Mouse (Mus musculus) MEL-GATA-1-ER (cell line): ENCODE measurements around the gene Cbfa2t2.
"Not testable (repeated sequence)": the region's sequence is repeated elsewhere in the genome, so short reads cannot be mapped to it uniquely, and the experiment has no call there.

Experiments
- DNase-seq: peaks from one replicate; pipeline ENCODE4 v3.0.0-alpha.2; 2012; ENCODE audit warnings: low read depth; ENCODE audit errors: extremely low read depth

Gene Cbfa2t2

DNA sequence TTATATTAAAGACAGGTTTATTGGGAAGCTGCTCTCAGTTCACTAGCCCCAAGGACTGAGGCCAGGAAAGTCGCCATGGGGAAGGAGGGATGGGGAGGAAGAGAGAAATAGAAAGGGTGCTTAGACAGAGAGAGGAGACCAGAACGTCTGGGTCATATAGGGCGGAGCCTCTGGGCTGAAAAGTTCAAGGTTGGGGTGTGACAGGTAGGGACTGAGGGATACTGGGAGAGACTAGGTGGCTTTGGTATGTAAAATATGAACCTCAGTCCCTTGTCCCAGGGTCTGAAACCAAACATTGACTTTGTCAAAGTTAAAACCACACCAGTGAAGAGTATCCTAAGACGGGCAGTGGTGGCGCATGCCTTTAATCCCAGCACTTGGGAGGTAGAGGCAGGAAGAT, 30.9 kb downstream of the Cbfa2t2 start:
- DNase-seq, result no peak

DNA sequence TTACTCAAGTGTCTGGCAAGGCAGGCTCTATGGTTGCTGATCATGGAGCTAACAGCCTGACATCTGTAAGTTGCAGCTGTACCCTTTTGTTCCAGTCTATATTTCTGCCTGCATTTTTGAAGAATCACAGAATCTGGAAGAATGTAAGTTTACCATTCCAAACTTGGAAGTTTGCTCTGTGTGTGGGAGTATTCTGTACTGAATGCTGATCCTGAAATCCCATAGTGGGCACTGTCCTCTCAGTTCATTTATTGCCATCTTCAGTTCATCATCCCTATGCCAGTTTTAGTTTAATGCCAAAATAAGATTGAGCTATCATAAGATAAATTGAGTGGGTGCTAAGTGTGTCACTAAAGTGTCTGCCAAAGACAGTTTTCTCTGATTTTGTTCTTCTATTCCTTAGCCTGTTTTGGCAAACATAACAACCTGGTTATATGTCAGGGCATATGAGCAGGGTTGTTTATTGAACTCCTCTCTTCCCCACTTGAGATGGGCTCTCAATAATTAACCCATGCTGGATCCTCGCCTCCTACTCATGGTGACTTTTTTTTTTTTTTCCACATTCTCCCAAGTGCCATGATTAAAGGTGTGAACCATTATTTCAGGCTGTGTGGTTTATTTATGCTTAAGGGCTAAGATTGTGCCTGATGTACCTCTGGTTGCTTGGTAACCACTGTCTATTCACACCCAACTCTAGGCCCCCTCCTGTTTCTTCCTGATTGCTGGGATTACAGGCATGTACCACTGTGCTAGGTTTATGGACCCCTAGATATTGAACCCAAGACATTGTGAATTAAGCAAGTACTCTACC, 38.2 kb downstream of the Cbfa2t2 start:
- DNase-seq, result no peak

DNA sequence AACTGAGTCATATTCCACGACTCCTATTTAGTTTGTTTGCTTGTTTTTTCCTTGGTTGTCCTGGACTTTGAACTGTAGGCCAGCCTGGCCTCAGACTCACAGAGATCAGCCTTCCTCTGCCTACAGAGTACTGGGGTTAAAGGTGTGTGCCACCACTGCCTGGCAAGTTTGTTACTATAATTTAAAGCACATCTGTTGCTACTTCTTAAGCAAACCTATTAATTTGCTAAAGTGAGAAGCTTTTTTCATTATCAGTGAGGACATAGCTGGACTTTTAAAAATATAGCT, 38.7 kb downstream of the Cbfa2t2 start:
- DNase-seq, result no peak

DNA sequence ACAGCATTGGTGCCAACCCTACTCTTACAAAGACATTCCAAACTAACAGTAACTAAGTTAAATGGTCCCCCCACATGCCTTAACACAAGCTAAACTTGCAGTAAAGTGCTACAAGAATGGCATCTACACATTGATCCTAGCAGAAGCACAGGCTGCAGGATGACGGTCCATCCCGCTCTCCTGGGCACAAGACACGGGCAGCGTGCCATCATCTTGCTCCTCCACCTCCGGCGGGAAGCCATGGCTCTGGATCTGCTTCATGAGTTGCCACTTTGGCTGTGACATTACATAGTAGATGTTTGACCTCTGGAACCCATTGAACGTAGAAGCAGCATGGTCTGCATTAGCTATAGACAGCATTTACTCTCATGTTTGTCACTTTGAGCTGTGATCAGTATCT, 39.6 kb downstream of the Cbfa2t2 start:
- DNase-seq, result no peak

DNA sequence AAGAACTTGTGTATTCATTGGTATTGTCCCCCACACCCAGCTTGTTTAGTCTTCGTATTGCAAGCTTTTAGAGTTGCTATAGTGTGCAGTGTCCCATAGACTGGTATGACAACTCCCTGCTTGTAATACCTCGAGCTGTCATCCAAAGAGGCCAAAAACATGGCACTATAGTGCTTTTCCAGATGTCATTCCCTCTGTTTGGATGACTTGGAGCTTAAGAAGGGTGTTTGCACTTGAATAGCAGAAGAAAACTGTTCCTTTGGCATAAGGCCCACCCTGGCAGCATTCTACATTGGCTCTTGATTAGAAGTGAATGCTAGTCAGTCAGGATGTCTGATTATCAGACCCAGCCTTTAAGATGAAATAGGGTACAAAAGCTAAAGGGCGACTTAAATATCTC, 40.7 kb downstream of the Cbfa2t2 start:
- DNase-seq, result no peak

DNA sequence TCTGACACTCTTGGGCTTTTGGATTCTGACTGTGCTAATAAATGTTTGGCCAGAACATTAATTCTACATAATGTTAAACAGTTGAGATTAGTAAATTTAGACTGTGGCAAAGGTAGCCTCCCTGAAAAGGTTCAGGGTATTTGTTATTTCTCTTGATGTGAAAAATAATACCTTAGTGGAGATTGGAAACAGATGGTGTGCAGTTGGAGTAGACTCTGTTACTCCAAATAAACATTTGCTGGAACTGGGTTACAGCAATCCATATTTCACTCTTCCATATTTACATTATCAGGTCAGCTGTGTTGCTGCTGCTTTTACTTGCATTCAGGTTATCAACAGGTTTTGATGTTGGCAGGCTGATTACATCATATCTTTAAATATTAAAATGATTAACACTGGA, 55.5 kb downstream of the Cbfa2t2 start:
- DNase-seq, result no peak

DNA sequence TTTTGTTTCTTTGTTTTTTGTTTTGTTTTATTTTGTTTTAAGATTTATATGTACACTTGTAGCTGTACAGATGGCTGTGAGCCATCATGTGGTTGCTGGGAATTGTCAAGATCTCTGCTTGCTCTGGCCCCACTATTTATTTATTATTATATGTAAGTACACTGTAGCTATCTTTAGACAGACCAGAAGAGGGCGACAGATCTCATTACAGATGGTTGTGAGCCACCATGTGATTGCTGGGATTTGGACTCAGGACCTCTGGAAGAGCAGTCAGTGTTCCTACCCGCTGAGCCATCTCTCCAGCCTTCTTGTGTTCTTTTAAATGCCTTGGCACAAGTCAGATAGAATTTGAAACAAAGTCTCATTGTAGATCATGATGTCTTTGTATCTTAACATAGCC, 57.3 kb downstream of the Cbfa2t2 start:
- DNase-seq, result not testable (repeated sequence)

DNA sequence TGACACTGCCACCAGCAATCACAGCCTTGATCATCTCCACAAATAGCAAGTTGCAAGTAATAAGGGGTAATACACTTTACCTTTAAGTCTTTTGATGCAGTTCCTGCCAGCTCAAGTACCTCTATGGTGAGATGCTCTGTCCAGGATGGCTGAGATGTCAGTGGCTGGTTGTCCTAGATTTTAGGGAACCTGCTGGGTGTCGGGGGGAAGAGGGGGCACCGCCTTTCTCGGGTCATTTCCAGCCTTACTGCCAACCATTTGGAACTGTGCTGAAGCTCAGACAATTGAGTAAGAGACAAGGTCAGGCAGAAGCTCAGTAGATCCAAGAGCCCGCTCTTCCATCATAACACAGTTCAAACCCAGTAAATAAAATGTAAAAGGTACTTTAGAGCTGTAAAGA, 58.7 kb downstream of the Cbfa2t2 start:
- no peak for DNase-seq

DNA sequence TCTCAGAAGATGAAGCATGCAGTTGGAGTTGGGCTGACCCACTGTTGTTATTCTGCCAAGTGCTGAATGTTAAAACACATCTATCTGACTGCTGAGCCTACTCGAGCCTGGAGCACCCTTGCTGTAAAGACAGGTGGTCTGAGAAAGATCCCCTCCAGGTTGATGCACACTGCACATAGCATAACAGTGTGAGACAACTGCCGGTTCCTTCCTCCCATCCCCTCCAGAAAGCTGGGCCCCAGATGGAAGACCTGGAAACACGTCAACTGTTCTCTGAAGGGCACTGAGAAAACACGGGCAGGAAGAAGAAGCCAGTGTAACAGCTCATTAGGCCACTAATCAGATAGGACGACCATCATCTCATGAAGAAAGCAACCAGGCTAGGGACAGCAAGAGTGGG, 62.3 kb downstream of the Cbfa2t2 start:
- no peak for DNase-seq

DNA sequence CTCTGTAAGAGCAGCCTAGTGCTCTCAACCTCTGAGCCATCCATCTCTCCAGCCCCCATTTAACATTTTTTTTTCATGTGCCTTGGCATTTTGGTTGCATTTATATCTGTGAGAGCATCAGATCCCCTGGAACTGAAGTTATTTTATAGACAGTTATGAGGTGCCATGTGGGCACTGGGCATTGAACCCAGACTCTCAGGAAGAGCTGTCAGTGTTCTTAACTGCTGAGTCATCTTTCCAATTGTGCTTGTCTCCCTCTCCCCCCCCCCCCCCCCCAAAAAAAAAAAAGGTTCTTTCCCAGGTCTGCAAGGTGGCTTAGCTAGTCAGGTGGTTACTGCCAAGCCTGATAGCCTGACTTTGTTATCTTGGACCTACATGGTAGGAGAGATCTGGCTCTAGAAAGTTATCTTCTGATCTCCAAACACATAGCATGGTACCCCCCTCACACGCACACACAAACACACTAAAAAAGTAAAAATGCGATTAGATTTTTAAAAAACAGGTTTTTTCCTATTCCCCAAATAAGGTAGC, 63.5 kb downstream of the Cbfa2t2 start:
- DNase-seq, result no peak

DNA sequence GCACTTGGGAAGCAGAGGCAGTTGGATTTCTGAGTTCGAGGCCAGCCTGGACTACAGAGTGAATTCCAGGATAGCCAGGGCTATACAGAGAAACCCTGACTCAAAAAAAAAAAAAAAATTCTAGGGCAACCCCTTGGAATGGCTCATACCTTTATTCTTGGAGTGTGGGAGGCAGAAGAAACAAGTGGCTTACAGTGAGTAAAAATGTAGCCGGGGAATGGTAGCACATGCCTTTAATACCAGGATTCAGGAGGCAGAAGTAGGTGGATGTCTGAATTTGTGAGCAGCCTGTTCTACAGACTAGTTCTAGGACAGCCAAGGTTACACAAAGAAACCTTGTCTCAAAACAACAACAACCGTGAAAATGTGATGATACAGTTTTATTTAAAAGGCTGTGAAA, 64.5 kb downstream of the Cbfa2t2 start:
- DNase-seq, result no peak

DNA sequence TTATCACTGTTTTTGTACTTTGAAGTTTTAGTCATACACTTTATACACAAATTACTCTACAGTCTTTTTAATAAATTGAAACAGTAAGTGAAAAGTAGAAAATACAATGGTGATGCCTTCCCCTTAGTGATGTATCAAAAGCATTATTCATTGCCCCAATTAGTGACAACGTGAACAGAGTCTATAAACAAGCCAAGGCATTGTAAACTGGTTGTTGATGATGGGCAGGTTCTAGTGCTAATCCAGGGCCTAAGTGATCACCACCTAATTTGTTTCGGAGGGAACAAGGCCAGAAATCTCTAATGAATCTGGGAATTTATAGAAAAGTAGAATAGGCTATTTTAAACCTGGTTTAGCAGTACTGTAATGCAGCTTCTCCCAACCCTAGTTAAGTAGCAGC, 70.8 kb downstream of the Cbfa2t2 start:
- no peak for DNase-seq

DNA sequence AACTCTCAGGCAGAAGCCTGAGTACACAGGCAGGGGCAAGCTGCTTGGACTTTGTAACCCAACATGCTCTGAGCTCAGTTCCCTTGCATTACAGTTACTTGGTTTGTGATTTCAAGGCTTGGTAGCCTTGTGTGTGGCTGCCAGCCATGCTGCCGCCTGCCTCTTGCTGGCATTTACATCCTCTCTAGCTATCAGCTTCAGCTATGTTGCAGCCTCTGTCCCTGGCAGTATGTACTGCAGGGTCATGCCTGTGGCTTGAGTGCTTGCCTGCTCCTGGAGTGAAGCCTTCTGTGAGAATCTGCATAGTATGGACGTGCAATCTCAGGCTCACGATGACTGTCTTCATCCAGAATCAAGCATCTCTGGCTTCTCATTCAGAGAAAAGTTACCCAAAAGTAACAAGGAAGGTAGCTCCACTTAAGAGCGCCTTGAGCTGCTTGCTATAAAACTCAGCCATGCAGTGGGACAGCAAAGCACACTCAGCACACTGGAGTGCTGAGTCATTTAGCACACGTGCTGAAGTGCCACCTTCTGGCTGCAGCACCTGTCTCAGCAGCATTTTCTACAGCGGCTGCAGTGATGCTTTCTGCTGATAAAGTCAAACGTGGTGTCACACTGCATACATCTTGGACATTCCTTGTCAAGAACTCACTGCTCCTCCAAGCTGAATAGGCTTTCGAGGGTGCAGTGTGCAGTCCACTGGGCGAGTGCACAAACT, 71.4 kb downstream of the Cbfa2t2 start:
- no peak for DNase-seq

DNA sequence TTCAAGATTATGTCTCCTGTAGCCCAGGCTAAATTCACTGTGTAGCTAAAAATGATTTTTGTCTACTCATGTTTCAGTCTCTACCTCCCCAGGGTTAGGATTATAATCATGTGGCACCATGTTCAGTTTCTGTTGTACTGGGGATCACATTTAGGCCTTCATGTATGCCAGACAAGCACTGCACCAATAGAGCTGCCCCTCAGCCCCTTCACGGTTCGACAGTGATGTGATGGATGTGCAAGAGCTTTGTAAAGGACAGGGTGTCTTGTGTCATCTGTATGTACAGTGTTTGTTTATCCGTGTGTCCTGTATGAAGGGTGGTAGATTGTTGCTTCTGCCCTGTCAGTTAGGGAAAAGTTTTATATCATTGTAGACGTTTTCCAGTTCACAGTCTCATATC, 72.2 kb downstream of the Cbfa2t2 start:
- no peak for DNase-seq

DNA sequence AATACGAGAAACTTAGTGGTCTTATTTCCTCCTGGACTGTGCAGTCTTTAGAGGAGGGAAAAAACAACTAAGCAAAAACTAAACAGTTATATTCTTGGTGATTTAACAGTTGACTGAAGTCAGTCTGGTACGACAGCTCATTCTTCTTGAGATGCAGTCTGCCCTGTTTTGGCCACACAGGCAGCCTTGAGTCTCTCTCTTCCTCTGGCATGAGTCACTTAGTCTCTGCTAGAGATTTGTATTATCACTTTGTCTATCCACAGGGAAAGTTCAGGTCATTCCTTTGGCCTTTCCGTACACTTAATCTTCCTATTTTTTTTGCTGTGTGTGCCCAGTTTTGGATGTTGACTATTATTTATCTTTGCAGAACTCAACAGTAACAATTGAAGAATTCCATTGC, 73.9 kb downstream of the Cbfa2t2 start:
- no peak for DNase-seq

DNA sequence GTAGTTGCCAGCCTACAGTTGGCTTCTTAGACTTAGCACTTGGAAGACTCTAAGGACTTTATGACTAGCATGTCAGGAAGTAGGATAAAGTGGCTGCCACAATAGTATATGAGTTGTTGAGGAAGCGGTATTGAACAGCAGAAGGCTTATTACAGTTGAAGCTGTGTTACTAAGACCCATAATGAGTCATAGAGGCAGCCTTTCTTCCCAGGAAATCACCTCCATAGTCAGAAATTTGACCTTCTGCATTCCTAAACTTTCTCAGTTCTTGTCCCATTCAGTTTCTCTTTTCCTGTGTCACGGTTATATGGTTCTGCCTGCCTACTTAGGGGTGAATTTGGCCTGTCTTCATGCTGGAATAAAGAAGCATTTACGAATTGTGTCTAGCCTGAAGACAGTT, 80.7 kb downstream of the Cbfa2t2 start:
- DNase-seq, result no peak

DNA sequence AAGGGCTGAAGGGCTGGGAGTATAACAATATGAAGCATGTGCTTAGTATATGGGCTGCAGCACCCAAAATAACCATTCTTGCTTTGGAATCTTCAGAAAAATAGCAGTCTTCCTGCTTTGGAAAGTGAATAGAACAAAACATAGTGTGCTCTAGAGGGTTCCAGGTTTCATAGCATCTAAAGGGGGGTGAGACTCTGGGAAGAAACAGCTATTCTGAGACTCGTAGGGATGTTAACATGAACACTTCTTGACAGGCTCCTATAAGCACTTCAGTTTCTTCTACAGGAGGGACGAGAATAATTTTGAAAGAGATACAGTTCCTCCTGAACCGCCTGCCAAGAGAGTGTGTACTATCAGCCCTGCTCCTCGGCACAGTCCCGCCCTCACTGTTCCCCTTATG, 81.1 kb downstream of the Cbfa2t2 start:
- no peak for DNase-seq

DNA sequence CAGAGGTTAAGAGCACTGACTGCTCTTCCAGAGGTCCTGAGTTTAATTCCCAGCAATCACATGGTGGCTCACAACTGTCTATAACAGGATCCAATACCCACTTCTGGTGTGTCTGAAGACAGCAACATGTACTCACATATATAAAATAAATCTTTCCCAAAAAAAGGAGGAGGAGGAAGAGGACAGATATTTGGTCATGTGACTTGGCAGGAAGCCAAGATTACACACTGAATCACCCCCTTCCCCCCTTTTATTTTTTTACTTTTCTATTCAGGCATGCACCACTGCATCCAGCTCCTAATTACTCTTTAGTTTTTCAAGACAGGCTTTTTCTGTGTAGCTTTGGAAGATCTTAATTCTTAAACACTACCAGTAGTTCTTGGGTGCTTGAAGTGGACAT, 85.2 kb downstream of the Cbfa2t2 start:
- DNase-seq, result no peak

DNA sequence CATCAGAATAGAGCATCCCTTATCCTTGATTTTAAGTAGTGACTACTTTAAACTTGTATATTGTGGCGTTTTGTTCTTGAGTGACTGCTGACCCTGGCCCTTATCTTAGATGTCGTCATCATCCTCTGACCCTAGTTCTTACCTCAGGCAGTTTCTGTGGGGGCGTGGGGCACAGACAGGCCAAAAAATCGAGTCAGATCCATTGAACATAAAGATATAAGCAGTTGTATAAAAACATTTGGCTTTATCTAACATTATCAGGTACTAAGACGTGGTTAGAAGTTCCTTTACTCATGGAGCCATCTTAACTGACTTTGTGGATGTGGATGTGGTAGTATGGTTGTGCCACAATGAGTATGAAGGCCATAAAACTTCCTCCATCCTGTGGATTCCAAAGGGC, 86.1 kb downstream of the Cbfa2t2 start:
- DNase-seq, result no peak

DNA sequence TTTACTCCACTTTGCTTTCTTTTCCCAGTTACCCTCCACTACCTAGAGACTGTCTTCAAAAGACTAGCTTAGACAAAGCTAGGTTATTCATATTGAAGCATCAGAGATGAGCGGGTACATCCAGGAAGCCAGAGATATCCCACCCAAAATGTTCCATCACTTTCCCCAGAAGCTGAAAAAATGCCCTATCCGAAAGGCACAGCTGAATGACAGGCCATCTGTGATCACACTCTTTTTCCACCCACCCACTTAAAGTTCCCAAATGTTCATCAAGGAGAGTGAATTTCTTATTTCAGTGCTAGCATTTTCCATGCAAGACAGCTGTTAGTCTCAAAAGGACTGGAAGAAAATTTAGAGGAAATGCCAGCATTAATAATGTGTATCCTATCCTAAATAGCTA, 89.0 kb downstream of the Cbfa2t2 start:
- no peak for DNase-seq

DNA sequence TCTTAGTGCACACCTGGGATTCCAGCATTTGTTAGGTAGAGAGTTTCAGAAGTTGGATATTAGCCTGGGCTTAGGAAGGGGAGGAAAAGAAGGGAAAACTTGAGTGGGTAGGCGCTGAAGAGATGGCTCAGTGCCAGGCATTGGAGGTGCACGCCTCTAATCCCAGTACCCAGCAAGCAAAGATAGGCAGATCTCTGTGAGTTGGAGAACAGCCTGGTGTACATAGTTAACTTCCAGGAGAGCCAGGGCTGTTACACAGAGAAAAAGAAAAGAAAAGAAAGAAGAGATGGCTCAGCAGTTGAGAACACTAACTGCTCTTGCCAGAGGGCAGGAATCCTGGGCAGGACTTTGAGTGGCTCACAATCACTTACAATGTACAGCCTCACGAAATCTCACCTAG, 90.2 kb downstream of the Cbfa2t2 start:
- DNase-seq, result no peak

DNA sequence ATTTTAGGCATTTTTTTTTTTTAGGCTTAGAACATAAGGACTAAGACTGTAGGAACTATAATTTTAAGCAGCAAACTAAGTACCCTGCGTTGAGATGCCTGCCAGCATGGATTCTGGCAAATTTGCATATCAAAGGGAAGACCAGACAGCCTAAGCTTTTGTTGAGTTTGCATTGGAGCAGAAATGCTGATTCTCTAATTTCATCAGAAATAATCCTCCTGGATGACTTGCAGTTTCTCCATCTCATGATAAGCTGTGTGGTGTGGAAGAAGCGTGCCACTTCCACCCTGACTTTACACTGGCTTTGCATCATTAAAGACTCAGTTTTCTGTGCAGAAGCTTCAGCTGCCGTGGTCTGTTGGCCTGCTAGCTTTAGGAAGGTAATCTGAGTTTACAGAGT, 96.6 kb downstream of the Cbfa2t2 start:
- DNase-seq, result no peak

DNA sequence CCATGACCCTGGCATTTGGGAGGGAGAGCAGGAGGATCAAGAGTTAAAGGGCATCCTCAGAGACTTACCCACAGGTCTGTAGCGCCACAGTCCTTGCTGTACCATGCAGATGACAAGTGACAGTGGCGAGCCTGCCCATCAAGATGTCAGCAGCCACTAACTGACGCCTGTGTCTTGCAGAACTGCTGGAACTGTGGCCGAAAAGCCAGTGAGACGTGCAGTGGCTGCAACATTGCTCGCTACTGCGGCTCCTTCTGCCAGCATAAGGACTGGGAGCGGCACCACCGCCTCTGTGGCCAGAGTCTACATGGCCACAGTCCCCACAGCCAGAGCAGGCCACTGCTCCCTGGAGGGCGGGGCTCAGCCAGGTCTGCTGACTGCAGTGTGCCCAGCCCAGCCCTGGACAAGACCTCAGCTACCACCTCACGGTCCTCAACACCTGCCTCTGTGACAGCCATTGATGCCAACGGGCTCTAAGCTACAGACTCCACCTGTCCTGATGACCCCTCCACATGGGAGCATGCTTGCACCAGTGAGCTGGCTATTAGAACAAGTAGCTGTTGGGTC, 98.5 kb downstream of the Cbfa2t2 start:
- DNase-seq, result no peak
